Mouse (Mus musculus) E14TG2a.4 (cell line): ENCODE data around the gene Tprg.
A peak's percentile ranks its signal among the peaks of the same experiment; 100 is the strongest.

Experiments
- CTCF ChIP-seq: conservative IDR thresholded peaks from 2 replicates; pipeline ENCODE4 v1.5.1; 2014; ENCODE audit warnings: low read length
- POU5F1 ChIP-seq: IDR thresholded peaks from 2 replicates; pipeline ENCODE4 v1.6.1; 2014; ENCODE audit warnings: low read length, borderline replicate concordance

DNA sequence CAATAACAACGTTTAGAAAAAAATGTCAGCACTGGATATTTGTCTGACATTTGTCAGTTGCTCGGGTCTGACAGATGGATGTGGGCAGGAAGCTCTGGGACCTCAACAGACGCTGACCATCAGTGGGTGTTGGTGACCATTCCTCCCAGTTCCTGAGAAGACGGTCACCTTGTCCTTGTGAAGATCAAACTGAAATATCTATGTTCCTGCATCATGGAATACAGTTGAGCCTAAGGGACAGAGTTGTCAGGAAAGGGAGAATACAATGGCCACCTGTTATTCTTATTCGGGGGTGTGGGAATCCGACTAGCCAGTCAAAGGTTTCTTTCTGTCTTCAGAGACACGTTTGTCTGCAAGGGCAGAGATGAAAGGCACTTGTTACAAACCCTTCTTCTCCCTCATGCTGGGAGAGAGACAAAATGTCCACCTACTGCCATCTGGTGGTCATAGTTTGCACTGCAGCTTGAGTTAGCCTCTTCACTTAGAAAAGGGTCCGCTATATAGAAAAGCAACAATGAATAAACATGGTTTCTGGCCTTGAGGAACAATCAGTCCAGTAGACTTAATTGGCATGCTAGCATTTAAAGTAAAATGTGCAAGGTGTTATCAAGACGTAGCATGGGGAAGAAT lies 23.0 kb upstream of the Tprg start:
- TF ChIP-seq CTCF, result peak; percentile 90
- no peak for TF ChIP-seq POU5F1
